Mouse (Mus musculus): ENCODE measurements around the gene Myadml2.

- TF ChIP-seq CTCF (IDR thresholded peaks at IDR 0.05; ENCODE audit: borderline replicate concordance, insufficient read depth, low read length) (no peak), POLR2A (IDR thresholded peaks at IDR 0.05; ENCODE audit: low read depth, low read length) (no peak)
Observed at GRCm38 (mm10) chr11:120695641-120696040, 47.7 kb upstream of the Myadml2 start.
